Mouse (Mus musculus) lung, postnatal 4 days (tissue): ENCODE measurements around the gene Gm10096.
"Not testable (repeated sequence)": the region's sequence is repeated elsewhere in the genome, so short reads cannot be mapped to it uniquely, and the experiment has no call there.

ENCODE experiments used
- DNase-seq, 2 experiments: peaks; one replicate each; pipeline ENCODE4 v3.0.0; 2021

The Gm10096 gene

DNA sequence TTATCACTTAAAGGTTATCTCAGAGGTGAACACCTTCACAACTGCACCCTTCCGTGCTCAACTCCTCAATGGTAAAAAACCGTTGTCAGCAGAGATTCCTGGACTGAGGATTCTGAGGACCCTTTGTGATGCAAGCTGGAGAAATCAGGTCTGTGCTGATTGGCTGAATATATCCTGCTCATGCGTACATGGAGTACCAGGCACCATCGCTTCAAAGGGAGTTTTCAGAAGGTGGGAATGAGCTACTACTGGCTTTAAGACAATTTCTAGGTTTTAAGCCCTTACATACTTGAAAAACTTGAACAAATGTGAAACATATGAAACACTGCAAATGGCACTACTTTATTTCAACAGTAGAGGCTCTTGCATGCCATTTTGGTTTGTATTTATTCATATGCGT lies at the start of gene Gm10096:
Gene Gm10096, minus strand, starts transcription at position 101 of the 400 bp plus-strand sequence.
- not testable (repeated sequence) for DNase-seq
